Comparison of ENCODE assay signal across 22 mouse cellular contexts in genomic region chr10:52982836-52983235, GRCm38 (mm10).
DNase-seq lines count a peak whose midpoint lies in the region; ATAC-seq lines count a peak whose summit lies in the region.
"Had no signal": no experiment of that assay in that cellular context is flagged by ENCODE, and none has a peak within 500 bp of the region (broad histone marks: within the 10 kb centered on the region; RNA-seq: fewer than 3 reads in every experiment).

No protein-coding gene starts in this region.

- no peak overlapping the region for H3K9ac ChIP-seq in liver, embryonic 12.5 days
- no peak overlapping the region for H3K9ac ChIP-seq in kidney, embryonic 15.5 days
- H3K9ac ChIP-seq: forebrain, postnatal 0 days; neural tube, embryonic 13.5 days had no signal

- H3K27ac ChIP-seq in liver, embryonic 12.5 days, result no peak overlapping the region
- H3K27ac ChIP-seq in kidney, embryonic 15.5 days, result no peak overlapping the region
- H3K27ac ChIP-seq: forebrain, embryonic 10.5 days; neural tube, embryonic 13.5 days had no signal

- no peak overlapping the region for H3K4me3 ChIP-seq in liver, embryonic 12.5 days
- H3K4me3 ChIP-seq in kidney, embryonic 15.5 days (replicated peaks), result no peak overlapping the region
- H3K4me3 ChIP-seq: forebrain, embryonic 10.5 days; megakaryocyte, embryonic 14.5 days; neural tube, embryonic 13.5 days had no signal

- WGBS in liver, embryonic 12.5 days (ENCODE audit: insufficient replicate concordance), result 38% methylated on average over 1 of the region's 1 CpGs
- WGBS in kidney, embryonic 15.5 days, result 47% methylated on average over 1 of the region's 1 CpGs

- no peak for ATAC-seq in liver, embryonic 12.5 days
- ATAC-seq in kidney, embryonic 15.5 days (replicated peaks; ENCODE audit: low FRiP score), result no peak
- ATAC-seq: forebrain, postnatal 0 days had no signal

- H3K27me3 ChIP-seq in liver, embryonic 12.5 days (replicated peaks), result no peaks in the 10 kb centered on the region
- H3K27me3 ChIP-seq in kidney, embryonic 15.5 days, result no peaks in the 10 kb centered on the region
- H3K27me3 ChIP-seq: megakaryocyte, embryonic 14.5 days; neural tube, embryonic 13.5 days had no signal

- no peaks in the 10 kb centered on the region for H3K36me3 ChIP-seq in liver, embryonic 12.5 days
- no peaks in the 10 kb centered on the region for H3K36me3 ChIP-seq in kidney, embryonic 15.5 days
- H3K36me3 ChIP-seq: forebrain, embryonic 10.5 days; G1E; neural tube, embryonic 13.5 days had no signal

- H3K4me2 ChIP-seq in liver, embryonic 12.5 days, result no peak overlapping the region
- no peak overlapping the region for H3K4me2 ChIP-seq in kidney, embryonic 15.5 days
- H3K4me2 ChIP-seq: liver, embryonic 11.5 days; neural tube, embryonic 13.5 days had no signal

- DNase-seq in layer of hippocampus, adult 11-12 months (ENCODE audit: low spot score), result peak; percentile 22
- DNase-seq in layer of hippocampus, postnatal 25 days (ENCODE audit: extremely low spot score in 1 of 2, low spot score in 1 of 2), result no peak
- peak; percentile 38 for DNase-seq in right cerebral cortex, postnatal 25 days
- no peak for DNase-seq in right cerebral cortex, postnatal 4 days
- DNase-seq in left cerebral cortex, postnatal 14 days (ENCODE audit: low spot score in 2 of 2), result peak; percentile 48 to 78
- DNase-seq: adrenal gland, postnatal 25 days; cerebellum, adult 18-20 months; cerebellum, postnatal 25 days; forebrain, postnatal 0 days; gastrocnemius, postnatal 14 days; kidney, adult 2 months; kidney, postnatal 14 days; lung, adult 2 months; midbrain, embryonic 14.5 days; thymus, postnatal 25 days had no signal

- H3K9me3 ChIP-seq in liver, embryonic 12.5 days (replicated peaks), result no peaks in the 10 kb centered on the region
- H3K9me3 ChIP-seq in kidney, embryonic 15.5 days (replicated peaks), result no peaks in the 10 kb centered on the region
- H3K9me3 ChIP-seq: forebrain, embryonic 10.5 days; G1E; megakaryocyte, embryonic 14.5 days; neural tube, embryonic 13.5 days had no signal

- intact Hi-C loops in left cerebral cortex, postnatal 14 days (cut with DNase I), result loop anchor here (5.0 kb wide), 1 partner anchor 56 kb away; no protein-coding TSS in a partner anchor

- no peaks in the 10 kb centered on the region for H3K4me1 ChIP-seq in liver, embryonic 12.5 days
- no peaks in the 10 kb centered on the region for H3K4me1 ChIP-seq in kidney, embryonic 15.5 days
- H3K4me1 ChIP-seq: forebrain, embryonic 10.5 days; megakaryocyte, embryonic 14.5 days; neural tube, embryonic 13.5 days had no signal

Comparison
In these comparisons a context has a peak if more than half of its experiments do, and no peak if none do; other contexts are left out.
1. DNase-seq: peak in layer of hippocampus, adult 11-12 months (single experiment), right cerebral cortex, postnatal 25 days (single experiment) and left cerebral cortex, postnatal 14 days (2 of 2); none in layer of hippocampus, postnatal 25 days (0 of 2) and right cerebral cortex, postnatal 4 days (single experiment).